Mouse (Mus musculus) cerebellum, adult 2 months (tissue): Measurements from ENCODE around the gene Flt1. TPM values are rescaled to one million over a fixed set of nuclear protein-coding genes. Genes with fewer than 3 reads are reported as not detected.

ENCODE experiments used
- DNase-seq, 2 experiments: peaks; one replicate each; pipeline ENCODE4 v3.0.0; 2021
- H3K27ac ChIP-seq: fragments of 200-500 bp; 2 replicates; pipeline ENCODE4 v1.5.1; 2012; ENCODE audit warnings: low read length, control low read depth, inconsistent platforms; ENCODE audit not compliant: insufficient read depth
- H3K27me3 ChIP-seq: fragments of 200-500 bp; 2 replicates; pipeline ENCODE4 v1.6.1; 2012; ENCODE audit warnings: inconsistent platforms, mild to moderate bottlenecking, low read length, moderate library complexity; ENCODE audit not compliant: control insufficient read depth, insufficient read depth
- H3K4me1 ChIP-seq: fragments of 200-500 bp; 2 replicates; pipeline ENCODE4 v1.6.1; 2011; ENCODE audit warnings: low read length; ENCODE audit not compliant: control insufficient read depth, insufficient read depth
- H3K4me3 ChIP-seq: fragments of 200-500 bp; replicated peaks from 2 replicates; pipeline ENCODE3; 2011; ENCODE audit warnings: mild to moderate bottlenecking, low read depth, low read length, control low read depth; ENCODE audit not compliant: insufficient read depth
- CTCF ChIP-seq: fragments of 200-500 bp; IDR thresholded peaks from 2 replicates; pipeline ENCODE4 v1.5.1; 2011; ENCODE audit warnings: low read depth, mild to moderate bottlenecking, control low read depth, low read length, moderate library complexity, borderline replicate concordance; ENCODE audit not compliant: insufficient read depth
- POLR2A ChIP-seq: fragments of 200-500 bp; IDR thresholded peaks from 2 replicates; pipeline ENCODE4 v1.6.1; 2011; ENCODE audit warnings: low read length, control low read depth, borderline replicate concordance; ENCODE audit not compliant: insufficient read depth
- WGBS: fragments of 180-500 bp; shearing (Covaris S2); methylation state at CpG from one replicate; pipeline ENCODE4 v1.1.7; 2018; 5-methylcytosine and 5-hydroxymethylcytosine counted together
- polyA plus RNA-seq: library from polyadenylated mRNA; depleted of rRNA; stranded (reverse); fragments of >200 nt; gene quantifications from 2 replicates; pipeline ENCODE4 v1.2.3, GENCODE M21; 2012

Gene Flt1
- polyA plus RNA-seq, 1 experiment: 24.7 TPM

- Histone ChIP-seq H3K27me3 (no peaks in the 10 kb centered on the region), H3K4me3 (no peak overlapping the region), H3K27ac (no peak overlapping the region), H3K4me1 (no peaks in the 10 kb centered on the region)
- 80% methylated on average over 8 of the region's 8 CpGs for WGBS
- DNase-seq: no peak
- TF ChIP-seq POLR2A (no peak), CTCF (no peak)
Measured at GRCm38 (mm10) chr5:147736766-147737280, 11.0 kb upstream of the Flt1 start.

- Histone ChIP-seq H3K27ac (no peak overlapping the region), H3K4me3 (no peak overlapping the region), H3K27me3 (no peaks in the 10 kb centered on the region), H3K4me1 (no peaks in the 10 kb centered on the region)
- TF ChIP-seq POLR2A: no peak
- TF ChIP-seq CTCF: peak; percentile 22; the same call in 1 of the 2 replicates
- DNase-seq: no peak
- 100% methylated on average over 1 of the region's 1 CpGs for WGBS
Measured at GRCm38 (mm10) chr5:147733682-147734081, 7.9 kb upstream of the Flt1 start.

- DNase-seq: no peak
- TF ChIP-seq CTCF: no peak
- no peak for TF ChIP-seq POLR2A
- H3K4me3 ChIP-seq: no peak overlapping the region
- 54% methylated on average over 5 of the region's 5 CpGs for WGBS
- no peak overlapping the region for H3K27ac ChIP-seq
- no peaks in the 10 kb centered on the region for H3K27me3 ChIP-seq
- H3K4me1 ChIP-seq: no peaks in the 10 kb centered on the region
Measured at GRCm38 (mm10) chr5:147732926-147733325, 7.1 kb upstream of the Flt1 start.

DNA sequence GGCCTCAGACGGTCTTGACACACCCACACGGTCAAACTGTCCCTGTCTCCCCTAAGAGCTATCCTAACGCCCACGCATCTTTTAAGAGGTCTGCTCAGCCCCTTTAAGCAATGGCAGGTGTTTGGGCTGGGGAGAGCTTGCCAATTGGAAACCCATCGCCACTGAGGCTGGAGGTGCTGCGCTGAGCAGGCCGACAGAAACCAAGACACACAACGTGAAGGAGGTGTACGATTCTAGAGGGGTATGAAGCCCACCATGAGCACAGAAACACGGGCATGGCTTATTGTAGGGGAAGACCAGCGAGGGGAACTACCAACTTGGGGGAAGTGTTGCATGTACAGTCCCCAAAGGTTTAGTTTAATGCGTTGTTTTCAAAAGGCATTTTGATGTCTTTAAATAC lies 1.7 kb upstream of the Flt1 start:
- Histone ChIP-seq H3K4me3 (no peak overlapping the region), H3K4me1 (peaks cover 3% of the 10 kb centered on the region; the same call in 1 of the 2 replicates), H3K27me3 (peaks cover 6% of the 10 kb centered on the region; the same call in 1 of the 2 replicates), H3K27ac (no peak overlapping the region)
- no peak for DNase-seq
- 13% methylated on average over 12 of the region's 12 CpGs for WGBS
- no peak for TF ChIP-seq CTCF
- no peak for TF ChIP-seq POLR2A

DNA sequence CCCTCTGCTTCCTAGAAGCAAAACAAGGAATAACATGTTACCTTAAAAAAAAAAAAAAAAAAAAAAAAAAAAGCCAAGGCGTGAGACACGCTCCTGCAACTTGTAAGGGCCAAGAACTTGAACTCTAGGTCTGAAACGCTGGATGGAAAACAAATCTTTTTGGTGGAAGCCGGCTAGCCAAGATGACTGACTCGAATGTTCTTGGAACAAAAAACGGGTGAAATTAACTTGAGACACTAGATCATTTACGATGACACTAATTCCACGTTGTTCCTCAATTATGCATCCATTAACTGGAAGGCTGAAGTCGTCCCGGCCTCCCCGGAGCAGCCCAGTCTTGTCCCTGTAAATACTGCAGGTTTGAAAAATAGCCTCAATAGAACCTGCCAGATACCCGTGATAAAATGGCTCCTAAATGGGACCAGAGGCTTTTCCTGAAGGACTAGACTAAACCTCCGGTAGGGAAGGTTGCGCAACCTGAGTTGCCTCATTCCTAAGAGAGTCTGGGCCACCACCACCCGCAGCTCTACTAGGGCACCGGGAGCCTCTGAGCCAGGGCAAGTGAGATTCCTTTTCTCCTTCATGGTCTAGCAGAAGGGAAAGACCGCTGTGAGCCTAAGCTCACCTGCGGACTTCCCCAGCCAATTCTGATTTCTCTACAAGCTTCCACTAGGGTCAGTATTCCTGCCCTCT lies 1.0 kb upstream of the Flt1 start:
- no peak overlapping the region for H3K27ac ChIP-seq
- no peak for TF ChIP-seq CTCF
- no peak for TF ChIP-seq POLR2A
- WGBS: 4% methylated on average over 18 of the region's 18 CpGs
- H3K4me3 ChIP-seq: no peak overlapping the region
- DNase-seq: no peak
- peaks cover 6% of the 10 kb centered on the region; the same call in 1 of the 2 replicates for H3K27me3 ChIP-seq
- H3K4me1 ChIP-seq: peaks cover 3% of the 10 kb centered on the region; the same call in 1 of the 2 replicates

GRCm38 (mm10) chr5:147724945-147725830 lies 623 bp downstream of the Flt1 start:
- Histone ChIP-seq H3K4me3 (peak overlapping the region; percentile 1), H3K4me1 (peaks cover 3% of the 10 kb centered on the region; the same call in 1 of the 2 replicates), H3K27me3 (peaks cover 6% of the 10 kb centered on the region; the same call in 1 of the 2 replicates), H3K27ac (no peak overlapping the region)
- no peak for TF ChIP-seq CTCF
- peak; percentile 10 to 23 for DNase-seq
- under 1% methylated on average over 69 of the region's 69 CpGs for WGBS

GRCm38 (mm10) chr5:147724391-147724790 lies 1.4 kb downstream of the Flt1 start:
- no peak overlapping the region for H3K27ac ChIP-seq
- H3K4me1 ChIP-seq: peaks cover 3% of the 10 kb centered on the region; the same call in 1 of the 2 replicates
- H3K4me3 ChIP-seq: no peak overlapping the region
- H3K27me3 ChIP-seq: peaks cover 6% of the 10 kb centered on the region; the same call in 1 of the 2 replicates
- no peak for DNase-seq
- TF ChIP-seq CTCF (no peak), POLR2A (no peak)
- 2% methylated on average over 14 of the region's 14 CpGs for WGBS
